Mouse (Mus musculus) spleen, adult 2 months (tissue): ENCODE data around the gene Gm30302. TPM values are rescaled to one million over a fixed set of nuclear protein-coding genes. Genes with fewer than 3 reads are reported as not detected.

Source experiments
- DNase-seq, 2 experiments: peaks; one replicate each; pipeline versions ENCODE4 v3.0.0 to v3.0.0-alpha.2; 2012 to 2021; ENCODE audit warnings: low spot score in 2 of 2, low read depth in 1 of 2
- H3K27ac ChIP-seq: fragments of 200-500 bp; 2 replicates; pipeline ENCODE4 v1.5.1; 2012; ENCODE audit warnings: low read length, inconsistent platforms; ENCODE audit not compliant: insufficient read depth
- H3K27me3 ChIP-seq: fragments of 200-500 bp; 2 replicates; pipeline ENCODE4 v1.6.1; 2012; ENCODE audit warnings: mild to moderate bottlenecking, moderate library complexity, low read length, inconsistent platforms; ENCODE audit not compliant: control insufficient read depth, insufficient read depth
- H3K36me3 ChIP-seq: fragments of 200-500 bp; 2 replicates; pipeline ENCODE4 v1.6.1; 2012; ENCODE audit warnings: mild to moderate bottlenecking, low read length, inconsistent platforms; ENCODE audit not compliant: control insufficient read depth, insufficient read depth
- H3K4me1 ChIP-seq: fragments of 200-500 bp; 2 replicates; pipeline ENCODE4 v1.6.1; 2011; ENCODE audit warnings: inconsistent platforms; ENCODE audit not compliant: control insufficient read depth, insufficient read depth, insufficient read length
- H3K4me3 ChIP-seq: fragments of 200-500 bp; 2 replicates; pipeline ENCODE4 v1.5.1; 2011; ENCODE audit warnings: mild to moderate bottlenecking, inconsistent platforms; ENCODE audit not compliant: insufficient read depth, insufficient read length; ENCODE audit errors: extremely low read depth
- CTCF ChIP-seq: fragments of 200-500 bp; IDR thresholded peaks from 2 replicates; pipeline ENCODE4 v1.5.1; 2011; ENCODE audit warnings: mild to moderate bottlenecking, inconsistent platforms; ENCODE audit not compliant: insufficient read depth, insufficient read length, insufficient replicate concordance; ENCODE audit errors: extremely low read depth
- POLR2A ChIP-seq: fragments of 200-500 bp; IDR thresholded peaks from 2 replicates; pipeline ENCODE4 v1.6.1; 2011; ENCODE audit warnings: low read depth, low read length, inconsistent platforms
- WGBS: fragments of 180-500 bp; shearing (Covaris S2); methylation state at CpG from one replicate; pipeline ENCODE4 v1.1.7; 2018; 5-methylcytosine and 5-hydroxymethylcytosine counted together
- polyA plus RNA-seq: library from polyadenylated mRNA; depleted of rRNA; stranded (reverse); fragments of >200 nt; gene quantifications from 2 replicates; pipeline ENCODE4 v1.2.3, GENCODE M21; 2012

Gene Gm30302
- polyA plus RNA-seq, 1 experiment: not detected

DNA sequence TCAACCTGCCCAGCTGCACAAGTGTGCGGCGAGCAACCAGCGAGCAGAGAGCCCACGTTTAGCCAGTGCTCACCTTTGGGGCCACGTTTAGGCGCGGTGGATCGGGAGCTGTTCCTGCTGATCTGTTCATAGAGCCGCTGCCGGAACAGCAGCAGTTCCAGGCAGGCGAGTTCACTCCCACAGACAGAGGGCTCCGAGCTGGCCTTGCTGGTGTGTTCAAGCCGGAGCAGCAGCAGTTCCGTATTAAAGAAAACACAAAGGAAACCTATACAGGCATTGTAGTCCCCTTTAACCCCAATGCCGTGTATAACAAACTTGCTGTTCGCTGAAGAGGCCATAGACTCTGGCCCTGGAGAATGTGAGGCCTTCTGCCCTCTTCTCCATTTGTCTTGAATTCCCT, 29.7 kb downstream of the Gm30302 start:
- H3K4me3 ChIP-seq: no peak overlapping the region
- H3K27ac ChIP-seq: no peak overlapping the region
- no peak for DNase-seq
- 91% methylated on average over 16 of the region's 16 CpGs for WGBS
- H3K36me3 ChIP-seq: no peaks in the 10 kb centered on the region
- no peaks in the 10 kb centered on the region for H3K4me1 ChIP-seq
- no peaks in the 10 kb centered on the region for H3K27me3 ChIP-seq
- TF ChIP-seq POLR2A (no peak), CTCF (no peak)

DNA sequence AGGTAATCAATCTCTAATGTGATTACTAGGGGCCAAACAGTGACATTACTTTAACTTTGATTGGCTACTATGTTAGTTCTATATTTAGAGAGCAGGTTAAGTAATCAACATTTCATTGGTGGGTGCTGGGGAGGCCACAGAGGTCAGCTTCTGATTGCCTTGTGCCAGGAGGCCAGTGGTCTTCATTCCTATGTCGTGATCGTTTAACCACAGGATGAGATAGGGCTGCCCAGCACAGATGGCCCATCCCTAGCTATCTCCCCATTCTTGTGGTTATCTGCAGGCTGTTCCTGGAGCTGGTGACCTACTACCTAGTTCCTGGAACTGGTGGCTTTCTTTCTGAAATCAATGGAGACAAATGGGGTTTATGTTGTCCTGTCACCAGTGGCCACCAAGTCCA, 30.8 kb downstream of the Gm30302 start:
- no peak for DNase-seq
- H3K4me3 ChIP-seq: no peak overlapping the region
- no peaks in the 10 kb centered on the region for H3K4me1 ChIP-seq
- 33% methylated on average over 2 of the region's 2 CpGs for WGBS
- no peak overlapping the region for H3K27ac ChIP-seq
- H3K27me3 ChIP-seq: no peaks in the 10 kb centered on the region
- no peaks in the 10 kb centered on the region for H3K36me3 ChIP-seq
- TF ChIP-seq CTCF: no peak

DNA sequence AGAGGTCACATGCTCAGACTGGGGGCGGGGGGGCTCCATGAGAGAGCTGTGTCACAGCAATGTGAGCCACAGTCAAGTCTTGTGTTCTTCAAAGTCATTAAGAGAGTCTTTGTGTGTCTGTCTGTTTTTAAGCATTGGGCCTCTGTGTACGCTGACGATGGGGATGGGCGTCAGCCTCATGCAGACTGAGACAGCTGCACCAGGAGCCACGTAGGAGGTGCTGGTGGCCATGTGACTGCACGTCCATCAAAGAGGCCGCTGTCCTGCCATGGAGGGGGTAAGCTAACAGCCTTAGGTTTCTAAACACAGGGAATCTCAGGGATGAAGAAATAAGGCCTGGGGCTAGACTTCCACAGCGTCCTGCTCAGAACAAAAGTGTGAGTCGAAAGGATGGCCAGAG, 32.5 kb downstream of the Gm30302 start:
- no peak for DNase-seq
- H3K4me3 ChIP-seq: no peak overlapping the region
- 94% methylated on average over 9 of the region's 9 CpGs for WGBS

DNA sequence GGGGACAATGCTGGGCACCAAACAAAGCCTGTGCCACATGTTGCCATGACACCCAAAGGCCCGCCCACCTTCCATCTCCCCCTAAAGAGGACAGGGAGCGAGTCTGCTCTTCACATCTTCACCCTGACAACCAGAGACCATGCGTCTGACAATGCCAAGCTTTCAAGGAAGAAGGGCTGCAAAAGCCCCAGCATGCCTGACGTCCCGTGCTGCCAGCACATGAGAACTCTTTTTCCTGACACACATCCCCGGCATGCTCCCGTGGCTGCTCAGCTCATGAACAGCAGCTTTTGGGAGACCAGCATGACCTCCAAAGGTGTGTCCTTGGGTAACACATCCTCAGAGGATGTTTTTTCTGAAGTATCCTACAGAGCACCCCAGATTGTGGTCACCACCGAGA, 33.5 kb downstream of the Gm30302 start:
- Histone ChIP-seq H3K36me3 (no peaks in the 10 kb centered on the region), H3K4me3 (no peak overlapping the region), H3K4me1 (no peaks in the 10 kb centered on the region), H3K27me3 (no peaks in the 10 kb centered on the region), H3K27ac (no peak overlapping the region)
- WGBS: 90% methylated on average over 8 of the region's 8 CpGs
- TF ChIP-seq POLR2A (no peak), CTCF (no peak)
- DNase-seq: no peak

More for the DNA sequence above, 32.5 kb downstream of the Gm30302 start:
- no peaks in the 10 kb centered on the region for H3K4me1 ChIP-seq
- no peak overlapping the region for H3K27ac ChIP-seq
- no peaks in the 10 kb centered on the region for H3K36me3 ChIP-seq
- no peaks in the 10 kb centered on the region for H3K27me3 ChIP-seq
- TF ChIP-seq CTCF (no peak), POLR2A (no peak)

DNA sequence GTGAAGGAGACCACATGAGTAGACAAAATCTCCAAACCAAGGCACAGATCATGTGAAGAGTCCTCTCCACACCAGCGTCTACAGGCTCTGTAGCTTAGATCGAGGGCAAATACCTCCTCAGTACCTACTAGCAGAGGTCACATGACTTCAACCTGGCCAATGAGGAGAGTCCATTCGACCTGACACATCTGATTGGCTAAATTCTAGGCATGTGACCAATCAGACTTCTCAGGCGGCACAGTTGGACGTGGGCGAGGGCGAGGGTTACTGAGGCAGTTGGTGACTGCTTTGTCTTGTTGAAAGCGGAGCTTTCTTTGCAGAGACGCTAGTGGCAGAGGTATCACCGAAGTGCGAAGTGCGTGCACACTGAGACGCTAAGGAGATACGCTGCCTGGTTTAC, 36.6 kb downstream of the Gm30302 start:
- H3K27me3 ChIP-seq: no peaks in the 10 kb centered on the region
- 91% methylated on average over 14 of the region's 14 CpGs for WGBS

DNA sequence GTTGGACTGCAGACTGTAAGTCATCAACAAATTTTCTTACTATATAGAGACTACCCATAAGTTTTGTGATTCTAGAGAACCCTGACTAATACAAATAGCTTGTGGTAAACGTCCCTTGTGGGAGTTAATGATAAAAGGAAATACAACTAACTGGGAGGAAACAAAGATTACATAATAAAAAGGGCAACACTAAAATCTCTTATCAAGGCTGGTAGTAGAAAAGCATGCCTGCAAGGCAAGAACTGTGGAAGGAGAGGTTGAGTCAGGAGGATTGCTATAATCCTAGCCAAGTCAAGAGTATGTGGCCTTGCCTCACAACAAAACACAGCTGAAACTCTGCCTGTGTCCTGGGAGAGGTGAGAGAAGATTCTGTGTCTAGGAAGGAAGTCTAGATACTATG, 38.1 kb downstream of the Gm30302 start:
- TF ChIP-seq POLR2A (no peak), CTCF (no peak)
- WGBS: 27% methylated on average over 1 of the region's 1 CpGs
- no peak for DNase-seq

More for the DNA sequence above, 36.6 kb downstream of the Gm30302 start:
- no peak for TF ChIP-seq POLR2A
- no peak for TF ChIP-seq CTCF
- no peak for DNase-seq
- H3K27ac ChIP-seq: no peak overlapping the region
- no peaks in the 10 kb centered on the region for H3K4me1 ChIP-seq
- H3K4me3 ChIP-seq: no peak overlapping the region
- no peaks in the 10 kb centered on the region for H3K36me3 ChIP-seq

DNA sequence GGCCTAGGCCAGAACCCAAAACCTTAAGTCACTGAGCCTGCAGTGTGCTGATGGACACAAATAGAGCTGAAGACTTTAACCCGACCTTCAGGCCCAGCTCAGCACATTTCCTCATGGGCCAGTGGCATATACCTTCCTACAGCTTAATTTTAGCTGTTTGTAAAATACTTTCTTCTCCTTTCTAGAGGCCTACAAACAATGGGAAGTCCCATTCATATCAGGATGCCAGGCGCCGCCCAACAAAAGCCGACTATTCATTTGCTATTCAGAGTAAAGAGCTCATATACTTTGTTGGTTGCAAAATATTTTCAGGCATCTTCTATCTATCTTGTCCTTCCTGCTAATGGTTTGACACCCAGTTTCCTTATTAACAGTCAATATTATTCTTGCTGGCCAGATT, 40.8 kb downstream of the Gm30302 start:
- no peak for DNase-seq
- 79% methylated on average over 4 of the region's 4 CpGs for WGBS
- Histone ChIP-seq H3K4me1 (no peaks in the 10 kb centered on the region), H3K4me3 (no peak overlapping the region), H3K27ac (no peak overlapping the region), H3K36me3 (no peaks in the 10 kb centered on the region), H3K27me3 (no peaks in the 10 kb centered on the region)
- no peak for TF ChIP-seq POLR2A
- no peak for TF ChIP-seq CTCF

More for the DNA sequence above, 38.1 kb downstream of the Gm30302 start:
- H3K4me3 ChIP-seq: no peak overlapping the region
- H3K27ac ChIP-seq: no peak overlapping the region
- no peaks in the 10 kb centered on the region for H3K36me3 ChIP-seq
- H3K4me1 ChIP-seq: no peaks in the 10 kb centered on the region
- H3K27me3 ChIP-seq: no peaks in the 10 kb centered on the region
